Comparison of ENCODE assay signal across 26 mouse cellular contexts in genomic region chr11:53926303-53926702, GRCm38 (mm10).
"Had no signal": no experiment of that assay in that cellular context is flagged by ENCODE, and none has a peak within 500 bp of the region (broad histone marks: within the 10 kb centered on the region; RNA-seq: fewer than 3 reads in every experiment).

No protein-coding gene starts in this region.

- H3K9ac ChIP-seq: heart, embryonic 13.5 days; heart, embryonic 15.5 days; hindbrain, embryonic 12.5 days; hindbrain, embryonic 14.5 days; intestine, embryonic 15.5 days; limb, embryonic 12.5 days; liver, embryonic 13.5 days; liver, embryonic 15.5 days had no signal

- H3K4me2 ChIP-seq: heart, embryonic 11.5 days; heart, embryonic 13.5 days; heart, embryonic 15.5 days; hindbrain, embryonic 12.5 days; hindbrain, embryonic 14.5 days; intestine, embryonic 15.5 days; limb, embryonic 12.5 days; liver, embryonic 13.5 days; liver, embryonic 15.5 days had no signal

- H3K36me3 ChIP-seq: heart, embryonic 13.5 days; heart, embryonic 15.5 days; hindbrain, embryonic 12.5 days; intestine, embryonic 15.5 days; limb, embryonic 10.5 days; limb, embryonic 12.5 days; liver, embryonic 13.5 days; liver, embryonic 15.5 days had no signal

- H3K27me3 ChIP-seq: heart, embryonic 13.5 days; heart, embryonic 15.5 days; hindbrain, embryonic 12.5 days; intestine, embryonic 15.5 days; limb, embryonic 12.5 days; liver, embryonic 13.5 days; liver, embryonic 15.5 days had no signal

- DNase-seq: gastrocnemius, adult 2 months; gastrocnemius, postnatal 10 days; gastrocnemius, postnatal 25 days; heart, postnatal 14 days; heart, postnatal 36 days; kidney, adult 18-20 months; kidney, adult 8-10 months; kidney, postnatal 10 days; kidney, postnatal 25 days; kidney, postnatal 4 days; liver; liver, embryonic 13.5 days had no signal

- H3K4me1 ChIP-seq: heart, embryonic 13.5 days; heart, embryonic 15.5 days; hindbrain, embryonic 12.5 days; intestine, embryonic 15.5 days; limb, embryonic 10.5 days; limb, embryonic 12.5 days; liver, embryonic 13.5 days had no signal

- H3K27ac ChIP-seq: gastrocnemius, adult 2 months; heart, embryonic 13.5 days; heart, embryonic 15.5 days; hindbrain, embryonic 12.5 days; hindbrain, embryonic 14.5 days; intestine, embryonic 15.5 days; layer of hippocampus, adult 2 months; left cerebral cortex, adult 2 months; limb, embryonic 10.5 days; limb, embryonic 12.5 days; liver, embryonic 13.5 days; liver, embryonic 15.5 days had no signal

- ATAC-seq: hindbrain, embryonic 16.5 days; inflammation-experienced regulatory T-cells, adult 6 months; intestine, embryonic 15.5 days; intestine, postnatal 0 days had no signal

- H3K4me3 ChIP-seq: gastrocnemius, adult 2 months; heart, embryonic 13.5 days; heart, embryonic 15.5 days; hindbrain, embryonic 12.5 days; intestine, embryonic 15.5 days; layer of hippocampus, adult 2 months; left cerebral cortex, adult 2 months; limb, embryonic 10.5 days; limb, embryonic 12.5 days; liver, embryonic 13.5 days; liver, embryonic 15.5 days had no signal

- H3K9me3 ChIP-seq: heart, embryonic 15.5 days; intestine, embryonic 15.5 days; limb, embryonic 10.5 days; limb, embryonic 12.5 days; liver, embryonic 13.5 days; liver, embryonic 15.5 days had no signal
